Mouse (Mus musculus) layer of hippocampus, postnatal 25 days (tissue): ENCODE data around the gene Itga5. TPM values are rescaled to one million over a fixed set of nuclear protein-coding genes. Genes with fewer than 3 reads are reported as not detected.

ENCODE experiments used
- DNase-seq, 2 experiments: peaks; one replicate each; pipeline ENCODE4 v3.0.0; 2022; ENCODE audit warnings: mixed read lengths in 2 of 2, low spot score in 1 of 2; ENCODE audit errors: extremely low spot score in 1 of 2
- microRNA-seq, 2 experiments: library from miRNA; unstranded; fragments of <30 nt; microRNA quantifications; one replicate each; pipeline ENCODE4 v1.2.0; 2021
- total RNA-seq, 2 experiments: library from RNA; stranded (reverse); gene quantifications; 2 replicates each; pipeline ENCODE4 v1.2.3; 2021

Itga5 gene
- total RNA-seq, 2 experiments from 2014 or later, result 1.4 to 2.4 TPM

- DNase-seq, result no peak
Observed at GRCm38 (mm10) chr15:103298861-103299616, 67.5 kb downstream of the Itga5 start.

GRCm38 (mm10) chr15:103298026-103298425 lies 68.5 kb downstream of the Itga5 start:
- DNase-seq, result no peak

GRCm38 (mm10) chr15:103297313-103297712 lies 69.2 kb downstream of the Itga5 start:
- no peak for DNase-seq

GRCm38 (mm10) chr15:103295851-103296250 lies 70.7 kb downstream of the Itga5 start:
- no peak for DNase-seq

- no peak for DNase-seq
Observed at GRCm38 (mm10) chr15:103294649-103295048, 71.9 kb downstream of the Itga5 start.

Small RNAs within 50 kb of the gene (microRNA-seq; reads per million reads assigned to microRNA genes)
- gene Mir6963, result 0 to 0.20 reads per million in 2 experiments

Other genes with a start within 250 kb of the Itga5 start
- 10 to 100 TPM; 17.4 to 20.2 TPM for gene Smug1, start 199.7 kb downstream of the Itga5 start, total RNA-seq
- 100 to 1,000 TPM; 180 to 183 TPM for gene Cbx5, start 126.9 kb downstream of the Itga5 start, total RNA-seq
- gene Hnrnpa1, start 126.3 kb downstream of the Itga5 start, total RNA-seq, result 100 to 1,000 TPM; 253 to 258 TPM
- gene Nfe2, start 108.4 kb downstream of the Itga5 start, total RNA-seq, result not detected
- 100 to 1,000 TPM; 101 to 105 TPM for gene Copz1, start 94.0 kb downstream of the Itga5 start, total RNA-seq
- 1 to 10 TPM in 1 of 2 experiments, under 1 TPM in 1; 0.66 to 1.1 TPM for gene Gpr84, start 56.2 kb downstream of the Itga5 start, total RNA-seq
- 10 to 100 TPM; 40.7 to 45.0 TPM for gene Zfp385a, start 26.7 kb downstream of the Itga5 start, total RNA-seq
- not detected for gene Gtsf1, start 63.7 kb upstream of the Itga5 start, total RNA-seq
- gene Gtsf2, start 81.7 kb upstream of the Itga5 start, total RNA-seq, result not detected
- gene Nckap1l, start 87.0 kb upstream of the Itga5 start, total RNA-seq, result 1 to 10 TPM; 7.9 to 8.2 TPM
- 10 to 100 TPM; 89.8 to 96.1 TPM for gene Pde1b, start 136.3 kb upstream of the Itga5 start, total RNA-seq
- gene Ppp1r1a, start 171.2 kb upstream of the Itga5 start, total RNA-seq, result 100 to 1,000 TPM; 131 to 135 TPM
- 1 to 10 TPM; 1.7 to 2.6 TPM for gene Glycam1, start 198.3 kb upstream of the Itga5 start, total RNA-seq